Mouse (Mus musculus) liver, embryonic 11.5 days (tissue): ENCODE results near the gene Dock1. TPM values are rescaled to one million over a fixed set of nuclear protein-coding genes. Genes with fewer than 3 reads are reported as not detected.

Experiments used
- ATAC-seq: fragments of 200-750 bp; cut with Nextera tagmentation; replicated peaks from 2 replicates; pipeline ENCODE4 v1.8.0; 2017; ENCODE audit warnings: moderate number of reproducible peaks, mild to moderate bottlenecking, moderate TSS enrichment, moderate library complexity; ENCODE audit not compliant: low FRiP score
- DNase-seq: peaks from one replicate; pipeline ENCODE4 v3.0.0-alpha.2; 2017; ENCODE audit warnings: low spot score
- H3K27ac ChIP-seq: fragments of 300-500 bp; sonication (generic); 2 replicates; pipeline ENCODE4 v1.5.1; 2014; ENCODE audit warnings: mild to moderate bottlenecking, low read depth, low read length, control low read depth
- H3K27me3 ChIP-seq: fragments of 300-500 bp; sonication (generic); replicated peaks from 2 replicates; pipeline ENCODE4 v1.6.1; 2014; ENCODE audit warnings: low read length, mixed read lengths; ENCODE audit not compliant: control insufficient read depth, insufficient read depth
- H3K36me3 ChIP-seq: fragments of 300-500 bp; sonication (generic); 2 replicates; pipeline ENCODE4 v1.6.1; 2014; ENCODE audit warnings: mild to moderate bottlenecking, low read length, moderate library complexity, mixed read lengths; ENCODE audit not compliant: control insufficient read depth, insufficient read depth
- H3K4me1 ChIP-seq: fragments of 300-500 bp; sonication (generic); replicated peaks from 2 replicates; pipeline ENCODE4 v1.6.1; 2014; ENCODE audit warnings: low read length, mixed read lengths; ENCODE audit not compliant: control insufficient read depth, insufficient read depth
- H3K4me2 ChIP-seq: fragments of 300-500 bp; sonication (generic); 2 replicates; pipeline ENCODE4 v1.6.1; 2014; ENCODE audit warnings: mild to moderate bottlenecking, control low read depth, moderate library complexity
- H3K4me3 ChIP-seq: fragments of 300-500 bp; sonication (generic); 2 replicates; pipeline ENCODE4 v1.5.1; 2014; ENCODE audit warnings: low read depth, low read length, control low read depth
- H3K9ac ChIP-seq: fragments of 300-500 bp; sonication (generic); 2 replicates; pipeline ENCODE4 v1.6.1; 2014; ENCODE audit warnings: low read depth, low read length, control low read depth
- H3K9me3 ChIP-seq: fragments of 300-500 bp; sonication (generic); 2 replicates; pipeline ENCODE4 v1.6.1; 2016; ENCODE audit warnings: low read length, inconsistent platforms, mixed read lengths; ENCODE audit not compliant: control insufficient read depth
- WGBS: fragments of 180-500 bp; shearing (Covaris S2); extraction: QIAGEN DNeasy Blood & Tissue Kit; methylation state at CpG from one replicate; pipeline ENCODE4 v1.1.7; 2014; 5-methylcytosine and 5-hydroxymethylcytosine counted together
- polyA plus RNA-seq: library from polyadenylated mRNA; unstranded; fragments of >200 nt; fragmentation: Nextera tagmentation; extraction: Ambion mirVana; gene quantifications from 2 replicates; pipeline ENCODE4 v1.2.1, GENCODE M21; 2014

The Dock1 gene
- polyA plus RNA-seq, 1 experiment from 2014 or later: 15.9 TPM

- no peaks in the 10 kb centered on the region for H3K9me3 ChIP-seq
- DNase-seq (no peak), ATAC-seq (no peak)
- no peak overlapping the region for H3K27ac ChIP-seq
- H3K9ac ChIP-seq: no peak overlapping the region
- no peaks in the 10 kb centered on the region for H3K27me3 ChIP-seq
- H3K4me3 ChIP-seq: no peak overlapping the region
- H3K36me3 ChIP-seq: no peaks in the 10 kb centered on the region
- 80% methylated on average over 7 of the region's 7 CpGs for WGBS
- H3K4me2 ChIP-seq: no peak overlapping the region
- H3K4me1 ChIP-seq: no peaks in the 10 kb centered on the region
These were observed 275.7 kb downstream of the Dock1 start for GRCm38 (mm10) chr7:134945925-134946716.

GRCm38 (mm10) chr7:134959086-134959485 lies 288.6 kb downstream of the Dock1 start:
- H3K4me2 ChIP-seq: no peak overlapping the region
- no peak overlapping the region for H3K27ac ChIP-seq
- ATAC-seq: no peak
- H3K36me3 ChIP-seq: no peaks in the 10 kb centered on the region
- DNase-seq: no peak
- H3K4me1 ChIP-seq: no peaks in the 10 kb centered on the region
- no peak overlapping the region for H3K9ac ChIP-seq
- H3K9me3 ChIP-seq: no peaks in the 10 kb centered on the region
- no peak overlapping the region for H3K4me3 ChIP-seq
- 88% methylated on average over 6 of the region's 6 CpGs for WGBS
- no peaks in the 10 kb centered on the region for H3K27me3 ChIP-seq

- no peak overlapping the region for H3K4me2 ChIP-seq
- no peak for ATAC-seq
- H3K36me3 ChIP-seq: no peaks in the 10 kb centered on the region
- H3K27me3 ChIP-seq: no peaks in the 10 kb centered on the region
- no peak overlapping the region for H3K27ac ChIP-seq
- H3K4me1 ChIP-seq: no peaks in the 10 kb centered on the region
- no peak for DNase-seq
- no peak overlapping the region for H3K9ac ChIP-seq
- no peak overlapping the region for H3K4me3 ChIP-seq
- no peaks in the 10 kb centered on the region for H3K9me3 ChIP-seq
- 44% methylated on average over 4 of the region's 4 CpGs for WGBS
These were observed 290.4 kb downstream of the Dock1 start for GRCm38 (mm10) chr7:134960871-134961270.

GRCm38 (mm10) chr7:134961608-134962007 lies 291.2 kb downstream of the Dock1 start:
- no peak for DNase-seq
- ATAC-seq: no peak
- H3K4me2 ChIP-seq: no peak overlapping the region
- H3K4me3 ChIP-seq: no peak overlapping the region
- no peaks in the 10 kb centered on the region for H3K27me3 ChIP-seq
- no peak overlapping the region for H3K9ac ChIP-seq
- no peaks in the 10 kb centered on the region for H3K36me3 ChIP-seq
- no peaks in the 10 kb centered on the region for H3K4me1 ChIP-seq
- 73% methylated on average over 2 of the region's 2 CpGs for WGBS
- no peak overlapping the region for H3K27ac ChIP-seq
- no peaks in the 10 kb centered on the region for H3K9me3 ChIP-seq

GRCm38 (mm10) chr7:134990244-134990643 lies 319.8 kb downstream of the Dock1 start:
- ATAC-seq: no peak
- Histone ChIP-seq H3K9me3 (no peaks in the 10 kb centered on the region), H3K4me1 (no peaks in the 10 kb centered on the region), H3K4me3 (no peak overlapping the region), H3K27me3 (no peaks in the 10 kb centered on the region), H3K36me3 (no peaks in the 10 kb centered on the region), H3K27ac (no peak overlapping the region), H3K9ac (no peak overlapping the region), H3K4me2 (no peak overlapping the region)
- no peak for DNase-seq
- 83% methylated on average over 3 of the region's 3 CpGs for WGBS

- no peak overlapping the region for H3K4me3 ChIP-seq
- H3K4me1 ChIP-seq: no peaks in the 10 kb centered on the region
- DNase-seq: no peak
- no peak overlapping the region for H3K9ac ChIP-seq
- no peaks in the 10 kb centered on the region for H3K27me3 ChIP-seq
- 79% methylated on average over 2 of the region's 2 CpGs for WGBS
- no peaks in the 10 kb centered on the region for H3K36me3 ChIP-seq
- no peak overlapping the region for H3K4me2 ChIP-seq
- H3K9me3 ChIP-seq: no peaks in the 10 kb centered on the region
- ATAC-seq: no peak
- H3K27ac ChIP-seq: no peak overlapping the region
These were observed 320.5 kb downstream of the Dock1 start for GRCm38 (mm10) chr7:134990911-134991310.

GRCm38 (mm10) chr7:134994983-134995382 lies 324.5 kb downstream of the Dock1 start:
- Histone ChIP-seq H3K27me3 (no peaks in the 10 kb centered on the region), H3K4me2 (no peak overlapping the region), H3K4me3 (no peak overlapping the region), H3K4me1 (no peaks in the 10 kb centered on the region), H3K27ac (no peak overlapping the region), H3K9me3 (no peaks in the 10 kb centered on the region), H3K36me3 (no peaks in the 10 kb centered on the region), H3K9ac (no peak overlapping the region)
- WGBS: 78% methylated on average over 5 of the region's 5 CpGs
- ATAC-seq (no peak), DNase-seq (no peak)

- WGBS: 86% methylated on average over 1 of the region's 1 CpGs
- DNase-seq (no peak), ATAC-seq (no peak)
- Histone ChIP-seq H3K27me3 (no peaks in the 10 kb centered on the region), H3K9ac (no peak overlapping the region), H3K27ac (no peak overlapping the region), H3K9me3 (no peaks in the 10 kb centered on the region), H3K4me1 (no peaks in the 10 kb centered on the region), H3K4me3 (no peak overlapping the region), H3K36me3 (no peaks in the 10 kb centered on the region; the same call in 1 of the 2 replicates), H3K4me2 (no peak overlapping the region)
These were observed 331.8 kb downstream of the Dock1 start for GRCm38 (mm10) chr7:135002216-135002615.

- Histone ChIP-seq H3K4me1 (no peaks in the 10 kb centered on the region), H3K27ac (no peak overlapping the region), H3K36me3 (no peaks in the 10 kb centered on the region; the same call in 1 of the 2 replicates), H3K27me3 (no peaks in the 10 kb centered on the region), H3K4me2 (no peak overlapping the region), H3K4me3 (no peak overlapping the region), H3K9ac (no peak overlapping the region), H3K9me3 (no peaks in the 10 kb centered on the region)
- no peak for ATAC-seq
- DNase-seq: no peak
- WGBS: 78% methylated on average over 9 of the region's 9 CpGs
These were observed 332.4 kb downstream of the Dock1 start for GRCm38 (mm10) chr7:135002891-135003290.
